8 mouse cellular contexts compared by ENCODE assay signal in the genomic region with DNA sequence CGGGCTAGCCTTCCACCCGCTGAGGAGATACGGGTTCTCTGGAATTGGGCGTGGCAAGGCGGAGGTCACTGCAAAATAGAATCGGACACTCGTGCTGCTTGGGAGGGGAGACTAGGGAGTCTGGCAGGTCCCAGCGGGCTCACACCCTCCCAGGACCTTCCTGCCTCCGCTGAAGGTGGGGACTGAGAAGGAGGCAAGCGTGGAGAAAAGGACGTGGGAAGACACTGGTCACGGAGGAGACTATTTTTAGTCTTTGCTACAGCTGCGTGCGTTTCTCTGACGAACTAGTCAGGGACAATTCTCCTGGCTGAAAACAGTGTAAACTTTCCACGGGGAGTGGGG.
A peak's percentile ranks its signal among the peaks of the same experiment; 100 is the strongest.
DNase-seq lines count a peak whose midpoint lies in the region; ATAC-seq and TF ChIP-seq lines count a peak whose summit lies in the region.

No protein-coding gene starts in this region.

- peaks cover 16% of the 10 kb centered on the region; the same call in 1 of the 2 replicates for H3K27me3 ChIP-seq in hindbrain, embryonic 13.5 days
- no peaks in the 10 kb centered on the region for H3K27me3 ChIP-seq in midbrain, embryonic 14.5 days (ENCODE audit: control insufficient read depth, insufficient read depth, low read length)

- H3K4me1 ChIP-seq in hindbrain, embryonic 13.5 days (replicated peaks), result no peaks in the 10 kb centered on the region; the same call in 1 of the 2 replicates
- no peaks in the 10 kb centered on the region for H3K4me1 ChIP-seq in midbrain, embryonic 14.5 days (ENCODE audit: control insufficient read depth, insufficient read depth, low read length)

- no peak overlapping the region for H3K27ac ChIP-seq in layer of hippocampus, adult 2 months
- no peak overlapping the region for H3K27ac ChIP-seq in hindbrain, embryonic 13.5 days
- no peak overlapping the region for H3K27ac ChIP-seq in midbrain, embryonic 14.5 days (replicated peaks; ENCODE audit: low read depth, low read length)

- H3K4me2 ChIP-seq in hindbrain, embryonic 13.5 days, result peak overlapping the region; percentile 56
- H3K4me2 ChIP-seq in midbrain, embryonic 14.5 days (ENCODE audit: low read length), result peak overlapping the region; percentile 54

- peak overlapping the region; percentile 53; the same call in 1 of the 2 replicates for H3K9ac ChIP-seq in hindbrain, embryonic 13.5 days
- no peak overlapping the region for H3K9ac ChIP-seq in midbrain, embryonic 14.5 days (replicated peaks; ENCODE audit: low read length)

- peak; percentile 57 for ATAC-seq in hindbrain, embryonic 13.5 days (ENCODE audit: low FRiP score)
- no peak for ATAC-seq in midbrain, embryonic 14.5 days (ENCODE audit: low FRiP score, low TSS enrichment)
- ATAC-seq in granulocyte monocyte progenitor cell, adult 5-6 weeks (replicated peaks; ENCODE audit: poor library complexity, severe bottlenecking), result no peak

- H3K4me3 ChIP-seq in layer of hippocampus, adult 2 months, result peak overlapping the region; percentile 38
- peak overlapping the region; percentile 31 for H3K4me3 ChIP-seq in hindbrain, embryonic 13.5 days
- H3K4me3 ChIP-seq in midbrain, embryonic 14.5 days (replicated peaks; ENCODE audit: low read depth, low read length), result peak overlapping the region; percentile 28

- TF ChIP-seq CTCF in layer of hippocampus, adult 2 months (conservative IDR thresholded peaks at IDR 0.05), result no peak

- WGBS in hindbrain, embryonic 13.5 days, result 7% methylated on average over 16 of the region's 16 CpGs
- WGBS in midbrain, embryonic 14.5 days, result 14% methylated on average over 16 of the region's 16 CpGs

- H3K9me3 ChIP-seq in hindbrain, embryonic 13.5 days, result no peaks in the 10 kb centered on the region
- no peaks in the 10 kb centered on the region for H3K9me3 ChIP-seq in midbrain, embryonic 14.5 days (ENCODE audit: control insufficient read depth, low read length)

- DNase-seq in layer of hippocampus, adult 2 months (ENCODE audit: low spot score in 2 of 2), result no peak
- DNase-seq in layer of hippocampus, postnatal 36 days, result no peak
- peak; percentile 23 for DNase-seq in brain, adult 2 months (ENCODE audit: low read depth, low spot score)
- DNase-seq in midbrain, embryonic 14.5 days, result no peak
- DNase-seq in right cerebral cortex, postnatal 14 days, result no peak
- DNase-seq in cerebellum, postnatal 36 days, result no peak

- no peaks in the 10 kb centered on the region for H3K36me3 ChIP-seq in hindbrain, embryonic 13.5 days
- no peaks in the 10 kb centered on the region for H3K36me3 ChIP-seq in midbrain, embryonic 14.5 days (ENCODE audit: control insufficient read depth, insufficient read depth, low read length)
